Mouse (Mus musculus) cerebellum, postnatal 36 days (tissue): ENCODE measurements around the gene Nbea.

Experiments used
- DNase-seq, 2 experiments: peaks; one replicate each; pipeline ENCODE4 v3.0.0; 2021 to 2022; ENCODE audit warnings: mixed read lengths in 2 of 2

The Nbea gene

DNA sequence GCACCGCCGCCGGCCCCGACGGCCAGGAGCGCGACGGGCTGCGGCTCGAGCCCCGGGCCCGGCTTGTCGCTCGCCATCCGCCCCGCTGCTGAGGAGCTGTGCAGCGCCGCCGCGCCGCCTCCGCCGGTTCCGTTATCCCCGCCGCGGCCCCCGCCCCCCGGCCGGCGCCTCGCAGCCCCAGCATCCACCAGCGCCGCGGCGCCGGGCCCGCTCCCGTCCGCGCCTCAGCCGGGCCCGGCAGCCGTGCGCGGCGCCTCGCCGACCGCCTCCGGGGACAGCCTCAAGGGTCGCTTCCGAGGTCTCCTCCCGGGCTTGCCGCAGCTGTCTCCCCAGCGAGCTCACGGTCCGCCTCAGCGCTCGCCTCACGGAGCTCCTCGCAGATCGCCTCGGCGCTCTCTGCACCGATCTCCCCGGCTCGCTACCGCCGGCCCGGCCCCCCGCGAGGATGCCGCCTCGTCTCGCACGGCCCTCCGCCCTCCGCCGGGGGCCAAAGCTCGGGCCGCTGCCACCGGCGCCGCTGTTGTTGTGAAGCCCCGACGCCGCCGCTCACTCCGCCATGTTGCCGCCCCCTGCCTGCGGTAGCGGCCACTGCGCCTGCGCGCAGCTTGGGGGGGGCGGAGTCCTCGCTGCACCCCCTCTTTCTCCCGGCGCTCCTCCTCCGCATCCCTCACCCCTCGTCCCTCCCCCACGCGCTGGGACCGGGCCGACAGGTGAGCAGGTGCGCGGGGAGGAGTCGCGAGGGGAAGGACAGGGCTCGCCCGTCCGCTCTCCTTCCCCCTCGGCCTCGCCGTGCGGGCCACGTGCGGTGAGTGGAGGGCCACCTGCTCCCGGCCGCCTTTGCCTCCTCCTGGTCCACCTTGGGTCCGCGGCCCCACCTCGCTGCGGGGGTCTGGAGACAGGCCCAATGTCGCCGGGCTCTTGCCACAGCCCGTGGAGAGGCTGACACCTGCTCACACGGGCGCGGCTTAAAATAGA, at the start of gene Nbea:
Nbea (minus strand) TSS at position 543 of the 975 bp plus-strand sequence.
- peak; percentile 94 to 95 for DNase-seq

DNA sequence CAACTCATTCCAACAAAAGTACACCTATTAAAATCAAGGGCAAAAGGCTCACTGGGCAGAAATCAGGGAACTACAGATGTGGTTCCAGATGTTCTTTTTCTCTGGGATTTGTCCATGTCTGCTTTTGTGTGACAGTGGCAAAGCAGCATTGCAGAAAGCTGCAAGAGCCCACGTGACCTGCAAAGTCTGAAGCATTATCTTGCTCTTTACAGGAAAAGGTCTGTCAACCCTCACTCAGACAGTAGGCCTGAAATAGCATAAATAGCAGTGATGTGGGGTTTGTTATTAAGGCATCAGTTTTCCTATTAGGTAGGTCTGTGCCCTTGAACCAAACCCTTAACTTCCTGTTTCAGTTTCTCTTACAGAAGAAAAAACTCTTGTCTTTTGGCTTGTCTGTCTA, 45.8 kb upstream of the Nbea start:
- no peak for DNase-seq

DNA sequence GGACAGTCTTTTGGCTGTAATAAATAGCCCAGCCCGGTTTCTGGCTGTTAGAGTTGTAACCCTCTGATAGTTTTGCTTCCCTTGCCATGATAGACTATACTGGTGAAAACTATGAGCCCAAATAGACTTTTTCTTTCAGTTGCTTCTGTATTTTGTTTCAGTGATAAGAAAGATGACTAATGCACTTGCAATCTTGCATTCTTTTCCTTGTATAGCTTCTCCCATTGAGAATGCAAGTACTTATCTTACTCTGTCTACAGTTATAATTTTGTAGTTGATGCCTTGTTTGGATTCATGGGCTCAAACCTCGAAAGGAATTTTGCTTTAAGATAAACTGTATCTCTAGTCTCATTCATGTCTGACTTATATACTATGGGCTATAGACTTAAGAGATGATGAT, 32.5 kb upstream of the Nbea start:
- no peak for DNase-seq

DNA sequence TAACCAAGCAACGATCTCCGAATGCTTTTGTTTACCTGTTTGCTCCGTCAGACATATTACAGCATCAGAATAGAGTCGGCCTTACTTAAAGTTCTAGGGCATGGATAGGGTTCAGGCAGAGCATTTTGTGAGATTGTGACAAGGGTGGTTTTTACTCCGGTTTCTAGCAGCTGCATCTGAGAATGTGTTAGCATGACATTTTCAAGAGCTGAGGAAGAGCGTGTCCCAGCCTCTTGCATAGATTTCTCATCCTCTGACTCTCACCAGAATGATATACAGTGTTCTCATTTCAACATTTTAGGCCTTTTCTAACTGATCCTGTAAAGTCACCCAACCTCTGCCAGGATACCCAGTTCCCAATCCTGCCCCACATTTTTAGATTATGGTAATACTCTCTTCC, 20.5 kb upstream of the Nbea start:
- no peak for DNase-seq

DNA sequence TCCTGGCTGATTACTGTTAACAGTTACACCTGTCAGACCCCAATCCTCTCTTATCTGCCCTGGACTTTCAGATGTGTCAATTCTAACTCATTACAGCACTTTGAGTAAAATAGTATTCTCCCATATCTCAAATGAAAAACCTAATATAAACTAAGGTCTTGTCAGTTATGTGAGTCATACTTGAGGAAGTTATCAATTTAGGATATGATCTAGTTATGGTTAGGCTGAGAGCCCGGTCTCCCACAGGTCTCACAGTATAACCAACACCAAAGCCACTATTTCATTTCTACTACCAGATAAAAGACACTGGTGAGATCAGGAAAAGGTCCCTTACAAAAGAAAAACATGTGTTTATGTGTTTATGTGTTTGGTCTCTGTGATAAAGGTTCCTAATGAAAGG, 4.7 kb upstream of the Nbea start:
- DNase-seq = no peak

DNA sequence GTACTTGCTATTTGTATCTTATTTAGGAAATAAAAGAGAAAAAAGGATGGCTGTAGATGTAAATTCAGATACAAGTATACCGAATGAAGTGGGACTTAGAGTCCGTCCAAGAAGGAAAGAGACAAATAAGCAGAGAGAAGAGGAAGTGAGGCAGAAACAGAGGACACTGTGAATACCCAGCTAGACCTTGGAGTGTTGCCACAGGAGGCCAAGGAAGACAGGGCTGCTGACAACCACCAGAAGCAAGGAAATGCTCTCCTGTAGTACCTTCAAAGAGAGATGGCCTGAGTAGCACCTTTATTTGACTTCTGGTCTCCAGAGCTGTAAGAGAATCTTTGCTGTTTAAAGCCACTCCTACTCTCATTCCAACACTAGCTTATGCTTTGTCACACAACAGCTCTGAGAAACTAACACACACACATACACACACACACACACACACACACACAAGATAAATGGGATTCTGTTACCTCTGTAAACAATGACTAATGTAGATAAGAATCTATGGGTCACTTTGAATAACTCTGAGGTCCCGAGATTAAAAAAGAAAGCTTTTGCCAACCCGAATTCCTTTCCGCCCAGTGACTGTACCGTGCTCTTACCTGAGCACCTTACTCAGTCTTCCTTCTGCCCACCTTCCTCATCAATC, 3.8 kb upstream of the Nbea start:
- no peak for DNase-seq

DNA sequence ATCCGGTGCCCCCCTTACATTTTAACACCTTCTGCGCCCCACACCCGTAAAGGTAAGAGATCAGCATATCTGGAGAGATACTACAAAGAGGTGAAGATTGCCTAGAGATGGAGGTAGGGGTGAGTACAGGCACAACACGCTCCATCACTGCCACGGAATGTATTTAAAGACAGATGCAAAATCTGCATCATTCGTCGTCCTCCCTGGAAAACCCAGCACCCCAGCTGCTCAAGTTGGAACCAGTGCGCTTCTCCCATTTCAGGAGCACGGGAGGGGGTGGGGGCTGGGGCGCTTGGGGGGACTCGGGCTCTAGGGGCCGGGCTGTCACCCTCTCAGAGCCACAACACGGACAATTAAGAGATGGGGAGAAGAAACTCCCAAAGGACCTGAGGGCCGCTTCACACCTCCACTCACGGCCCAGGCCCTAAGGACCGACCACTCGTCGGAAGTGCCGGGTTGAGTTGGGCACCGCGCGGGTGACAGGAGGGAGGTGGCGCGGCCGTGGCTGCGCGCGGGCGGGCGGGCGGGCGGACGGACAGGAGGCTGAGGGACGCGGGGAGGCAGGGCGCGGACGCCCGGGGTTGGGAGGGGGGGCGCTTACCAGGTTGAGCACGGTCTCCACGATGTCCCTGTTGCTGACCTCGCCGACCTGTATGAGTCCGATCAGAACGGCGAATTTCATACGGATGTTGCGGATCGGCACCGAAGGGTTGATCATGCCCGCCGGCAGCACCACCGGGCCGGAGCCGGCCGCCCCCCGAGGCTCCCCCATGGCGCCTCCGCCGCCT, 936 bp downstream of the Nbea start:
- DNase-seq = peak; percentile 44 to 45

DNA sequence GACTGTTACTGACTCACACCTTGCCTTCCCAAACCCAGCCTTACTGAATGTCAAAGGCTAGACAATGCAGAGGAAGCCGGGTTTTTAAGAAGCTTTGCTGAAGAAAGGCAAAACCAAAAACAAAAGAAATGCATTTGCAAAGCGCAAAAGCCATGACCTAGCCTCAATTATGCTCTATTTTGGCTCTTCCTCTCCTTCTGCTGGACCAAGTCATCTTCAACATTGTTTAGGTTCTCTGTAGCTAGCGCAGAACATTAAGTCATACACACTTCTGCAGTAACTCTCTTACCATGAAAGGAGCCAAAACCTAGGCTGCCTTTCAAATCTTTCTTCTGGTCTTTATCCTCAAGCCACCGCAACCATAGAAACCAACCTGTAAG, 1.5 kb downstream of the Nbea start:
- peak in 1 of 2 experiments; percentile 26 for DNase-seq

DNA sequence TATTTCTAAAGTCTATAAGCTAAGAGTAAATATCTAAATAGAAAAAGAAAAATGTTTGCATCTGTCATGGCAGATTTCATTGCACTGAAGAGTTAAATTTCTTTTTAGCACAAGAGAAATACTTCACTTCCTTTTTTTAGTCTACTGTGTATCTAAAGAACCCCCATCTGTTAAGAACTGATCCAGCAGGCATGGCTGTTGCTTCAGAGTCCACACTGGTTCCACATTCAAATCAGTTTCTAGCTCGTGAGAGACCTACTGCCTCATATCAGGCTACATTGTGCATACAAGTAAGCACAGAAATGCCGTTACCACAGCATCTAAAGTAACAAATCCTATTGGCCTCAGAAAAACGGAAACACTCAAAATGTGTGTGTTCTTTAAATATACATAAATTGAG, 2.5 kb downstream of the Nbea start:
- no peak for DNase-seq

DNA sequence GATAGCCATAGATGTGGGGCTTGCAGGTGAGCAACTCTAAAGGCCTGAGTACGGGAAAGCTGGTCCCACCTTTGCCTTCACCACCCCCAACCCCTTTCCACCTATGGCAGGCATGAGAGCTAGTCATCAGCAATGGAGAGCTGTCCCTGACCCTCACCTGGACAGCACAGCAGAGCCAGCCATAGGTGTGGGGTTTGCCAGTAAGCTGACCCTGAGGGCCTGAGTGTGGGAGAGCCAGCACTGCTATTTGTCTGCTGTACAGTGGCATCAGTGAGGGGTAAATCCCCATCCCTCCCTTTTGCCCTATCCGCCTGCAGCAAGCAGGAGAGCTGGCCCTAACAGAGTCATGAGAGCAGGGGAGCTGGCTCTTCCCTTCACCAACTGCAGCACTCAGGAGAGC, 25.6 kb downstream of the Nbea start:
- DNase-seq = no peak

DNA sequence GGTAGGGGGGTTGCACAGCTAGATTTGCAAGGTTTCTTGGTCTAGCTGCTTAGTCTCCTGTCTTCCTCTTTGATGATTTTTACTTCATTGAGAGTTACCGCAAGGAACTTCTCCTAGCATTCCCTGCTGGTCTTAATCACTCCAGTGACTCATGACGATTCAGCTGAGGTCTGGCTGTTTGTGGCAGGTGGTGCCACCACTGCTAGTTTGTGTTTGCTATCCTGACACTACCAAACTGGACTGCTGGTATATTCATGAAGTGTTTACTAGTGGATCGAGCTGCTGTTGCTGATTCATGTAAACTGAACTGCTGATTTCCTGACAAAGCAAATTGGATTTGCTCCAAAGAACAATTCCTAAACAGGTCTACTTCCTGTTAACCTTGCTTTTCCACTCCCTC, 56.8 kb downstream of the Nbea start:
- no peak for DNase-seq

DNA sequence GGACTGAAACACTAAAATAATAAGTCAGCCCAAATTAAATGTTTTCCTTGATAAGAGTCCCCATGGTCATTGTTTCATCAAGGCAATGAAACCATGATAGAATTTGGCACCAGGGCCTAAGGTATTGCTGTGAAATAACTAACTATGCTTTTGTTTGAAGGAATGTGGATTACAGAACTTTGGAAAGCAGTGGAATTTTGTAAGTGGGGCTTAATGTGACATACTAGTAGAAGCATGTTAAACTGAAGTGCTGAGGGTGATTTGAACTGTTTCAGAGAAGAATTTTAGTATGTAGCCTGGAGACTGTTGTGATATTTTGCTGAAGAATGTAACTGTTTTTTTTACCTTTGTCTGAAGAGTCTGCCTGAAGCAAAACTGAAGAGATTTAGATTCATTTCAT, 66.9 kb downstream of the Nbea start:
- DNase-seq = no peak

DNA sequence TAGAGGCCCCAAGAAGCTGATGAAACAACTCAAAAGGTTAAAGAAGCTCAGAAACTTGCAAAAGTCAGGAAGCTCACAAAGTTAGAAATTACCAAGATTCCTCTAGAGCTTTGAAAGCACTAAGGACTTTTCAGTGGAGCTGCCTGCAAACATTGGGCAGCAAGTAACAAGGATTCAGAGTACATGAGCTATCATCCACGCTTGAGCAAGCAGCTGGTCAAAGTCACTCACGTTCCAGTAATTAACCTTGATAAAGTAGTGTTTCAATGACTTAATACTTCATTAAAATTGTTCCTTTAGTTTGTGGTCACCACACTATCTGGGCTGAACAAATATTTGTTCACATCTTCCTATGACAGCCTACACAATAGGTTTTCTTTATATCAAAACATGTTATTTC, 75.4 kb downstream of the Nbea start:
- no peak for DNase-seq

DNA sequence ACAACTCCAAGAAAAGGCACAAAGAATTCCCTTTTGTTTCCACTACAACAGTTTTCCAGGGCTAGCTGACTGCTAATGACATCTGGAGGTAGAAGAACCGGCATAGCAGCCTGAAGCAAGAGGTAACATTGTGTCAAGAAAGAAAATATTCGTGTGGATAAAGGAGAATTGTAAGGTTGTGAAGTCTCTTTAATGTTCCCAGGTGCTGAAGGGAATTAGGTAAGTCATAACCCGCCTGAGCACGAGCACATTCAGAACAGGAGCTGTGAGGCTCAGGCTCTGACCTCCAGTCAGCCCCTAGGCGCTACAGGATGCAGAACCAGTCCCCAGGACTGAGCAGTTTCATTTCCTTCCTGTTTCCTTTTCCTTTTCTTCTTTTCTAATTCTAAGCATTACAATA, 86.4 kb downstream of the Nbea start:
- no peak for DNase-seq

DNA sequence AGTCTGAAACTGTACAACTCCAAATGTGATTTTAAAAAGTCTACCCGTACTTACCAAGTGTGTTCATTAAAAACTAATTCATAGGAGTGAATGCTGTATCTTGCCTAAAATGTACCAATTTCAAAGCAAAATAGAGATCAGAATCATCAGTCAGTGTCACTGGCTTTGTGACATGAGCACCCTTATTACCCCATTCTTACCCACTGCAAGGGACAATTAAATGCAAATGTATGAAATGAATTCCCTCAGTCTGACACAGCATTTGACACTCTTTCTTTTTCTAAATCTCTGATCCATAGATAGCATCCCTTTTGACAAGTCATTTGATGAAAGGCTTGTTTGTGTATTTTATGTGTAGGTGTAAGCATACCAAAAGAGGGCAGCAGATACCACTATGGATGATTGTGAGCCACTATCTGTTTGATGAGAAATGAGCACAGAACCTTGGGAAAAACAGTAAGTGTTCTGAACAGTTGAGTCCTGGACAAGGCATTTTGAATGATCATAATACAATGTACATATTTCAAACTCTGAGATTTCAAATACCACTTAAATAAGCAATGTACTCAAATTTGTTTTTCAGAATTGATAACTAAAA, 104.4 kb downstream of the Nbea start:
- peak in 1 of 2 experiments; percentile 18 for DNase-seq

DNA sequence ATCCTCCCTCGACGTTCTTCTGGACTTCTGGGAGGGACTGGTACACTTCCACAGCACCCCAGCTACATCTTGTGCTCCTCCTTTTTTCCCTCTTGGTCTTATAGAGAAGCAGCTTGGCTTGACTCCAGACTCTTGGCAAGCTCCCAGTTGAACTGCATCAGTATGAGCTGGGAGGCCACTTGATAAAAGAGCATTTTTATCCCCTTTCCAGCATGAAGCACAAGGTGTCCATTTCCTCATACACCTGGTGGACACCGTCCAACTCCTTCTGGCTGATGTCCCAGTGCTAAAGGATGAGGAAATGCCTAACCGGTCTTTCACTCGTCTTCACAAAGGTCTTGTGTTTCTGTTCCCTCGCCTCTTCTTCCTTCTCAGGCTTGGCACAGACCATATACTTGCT, 115.7 kb downstream of the Nbea start:
- DNase-seq = peak; percentile 67 to 68

DNA sequence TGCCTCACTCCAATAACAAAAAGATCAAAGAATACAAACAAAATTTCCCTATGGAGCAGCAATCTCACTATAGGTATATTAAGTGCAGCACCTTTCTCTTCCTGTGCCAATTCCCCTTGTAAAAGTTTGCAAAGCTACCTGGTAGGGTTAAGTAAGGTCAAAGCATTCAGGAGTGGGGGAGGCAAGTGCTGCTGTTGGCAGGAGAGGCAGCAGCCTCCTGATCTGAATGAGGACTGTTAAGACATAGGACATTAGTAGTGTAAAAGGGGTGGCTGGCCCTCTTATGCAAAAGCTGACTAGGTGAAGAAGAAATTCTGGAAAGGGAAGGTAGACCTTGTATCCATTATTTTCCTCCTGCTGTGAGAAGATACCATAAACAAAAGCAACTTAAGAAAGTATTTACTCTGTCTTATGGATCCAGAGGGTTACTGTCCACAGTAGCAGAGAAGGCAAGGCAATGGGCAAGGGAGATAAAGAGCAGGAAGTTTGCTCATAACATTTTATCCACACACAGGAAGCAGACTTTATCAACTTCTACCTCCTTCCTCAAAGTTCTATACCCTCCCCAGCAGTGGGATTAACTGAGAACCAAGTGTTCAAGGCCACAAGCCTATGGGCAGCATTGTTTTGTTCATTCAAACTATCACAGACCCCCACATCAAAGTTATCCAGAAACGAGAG, 117.0 kb downstream of the Nbea start:
- DNase-seq = no peak

DNA sequence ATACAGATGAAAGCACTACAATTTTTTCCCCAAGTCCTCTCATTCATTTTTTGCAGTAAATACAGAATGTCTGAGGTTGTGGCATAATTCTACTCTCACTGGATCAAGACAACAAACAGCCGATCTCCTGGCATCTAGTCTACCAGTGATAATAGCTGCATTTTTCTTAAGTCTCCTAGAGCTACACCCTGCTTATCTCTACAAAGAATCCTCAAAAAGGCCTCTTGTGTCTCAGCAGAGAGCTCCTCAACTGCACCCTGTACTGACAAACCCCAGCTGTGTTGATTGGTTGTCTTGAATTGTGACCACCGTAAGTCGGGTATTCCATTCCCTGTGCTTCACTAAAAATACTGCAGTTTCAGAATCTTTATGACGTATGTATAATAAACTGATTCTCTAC, 118.3 kb downstream of the Nbea start:
- no peak for DNase-seq

DNA sequence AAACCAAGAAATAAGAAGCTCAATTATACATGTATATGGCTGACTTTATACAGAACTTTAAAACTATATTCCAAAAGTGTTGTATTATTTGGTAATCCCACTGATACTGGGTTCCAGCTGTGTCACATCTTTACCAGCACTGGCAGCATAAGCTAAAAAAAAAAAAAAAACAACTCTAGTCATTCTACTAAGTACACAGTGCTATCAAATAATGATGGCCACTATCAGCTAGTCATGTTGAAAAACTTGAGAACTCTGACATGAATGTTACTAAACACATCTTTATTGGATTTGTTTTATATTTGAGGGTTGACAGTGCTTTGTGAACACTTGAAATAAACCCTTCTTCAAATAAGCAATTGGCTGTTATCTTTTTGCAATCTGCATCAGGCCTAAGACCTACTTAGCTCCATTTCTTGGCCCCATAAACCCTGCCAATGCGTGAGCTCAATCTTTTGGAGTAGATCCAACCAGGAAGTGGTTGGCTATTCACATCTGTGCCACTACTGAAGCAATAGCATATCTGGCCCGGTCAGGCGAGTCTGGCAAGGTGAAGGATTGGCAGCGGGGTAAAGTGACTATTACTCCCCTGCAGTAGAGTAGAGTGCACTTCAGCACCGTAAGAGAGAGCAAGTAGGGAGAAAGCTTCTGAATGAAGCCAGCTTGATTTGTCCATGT, 137.7 kb downstream of the Nbea start:
- no peak for DNase-seq

DNA sequence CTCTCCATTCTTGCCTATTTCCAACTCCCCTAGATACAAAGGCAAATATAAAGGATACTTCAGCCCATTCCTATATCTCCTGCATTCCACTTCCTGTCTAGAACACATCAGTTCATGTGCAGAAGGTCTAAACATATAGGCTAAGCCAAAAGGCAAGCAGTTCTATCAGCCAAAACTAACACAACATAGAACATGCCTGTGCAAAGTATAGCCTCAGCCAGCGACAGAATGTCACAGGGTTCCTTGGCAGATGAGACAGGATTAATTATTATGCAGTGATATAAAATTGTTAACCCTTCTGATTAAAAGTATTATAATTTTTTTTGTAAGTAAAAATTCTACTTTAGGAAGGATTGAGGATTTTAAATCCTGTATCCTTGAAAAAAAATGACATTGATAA, 140.4 kb downstream of the Nbea start:
- no peak for DNase-seq

DNA sequence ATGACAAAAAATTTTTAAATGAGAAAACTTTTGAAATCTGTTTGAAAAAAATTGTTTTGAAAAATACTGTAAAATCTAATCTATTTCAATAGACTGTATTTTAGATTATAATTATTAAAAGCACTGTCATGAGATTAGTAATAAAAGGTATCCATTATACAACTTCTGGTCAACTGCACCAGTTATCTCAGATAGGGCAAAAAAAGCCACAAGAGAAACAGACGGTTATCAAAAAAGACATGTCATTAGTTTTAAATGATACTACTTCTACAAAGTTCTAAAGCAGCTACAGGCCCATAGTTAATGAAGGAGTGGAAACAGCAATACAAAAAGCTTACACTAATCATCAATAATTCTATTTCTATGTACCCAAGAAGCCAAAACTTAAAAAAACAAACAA, 144.0 kb downstream of the Nbea start:
- DNase-seq = no peak

DNA sequence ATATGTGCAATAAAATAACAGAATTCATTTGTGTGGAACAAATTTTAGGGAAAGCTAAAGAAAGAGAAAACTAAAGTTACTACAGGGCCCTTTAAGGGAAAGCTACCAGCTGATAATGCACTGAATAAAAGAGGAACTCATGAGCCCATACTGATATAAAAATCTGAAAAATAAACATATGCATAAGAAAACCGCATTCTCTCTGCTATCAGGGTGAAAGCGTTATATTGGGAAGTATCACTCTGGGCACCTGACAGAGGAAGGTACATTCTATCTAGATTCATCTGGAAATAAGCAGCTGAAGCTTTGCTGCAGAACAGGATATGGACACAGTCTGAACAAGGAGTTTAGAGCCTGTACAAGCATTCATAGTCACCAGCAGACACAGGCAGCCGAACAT, 148.9 kb downstream of the Nbea start:
- DNase-seq = no peak
